Mouse (Mus musculus) adrenal gland, adult 18-20 months (tissue): ENCODE data around the gene H60b. TPM values are rescaled to one million over a fixed set of nuclear protein-coding genes. Genes with fewer than 3 reads are reported as not detected.
"Not testable (repeated sequence)": the region's sequence is repeated elsewhere in the genome, so short reads cannot be mapped to it uniquely, and the experiment has no call there.

Experiments
- DNase-seq, 2 experiments: peaks; one replicate each; pipeline ENCODE4 v3.0.0; 2021 to 2022; ENCODE audit warnings: low spot score in 2 of 2
- long read RNA-seq, 2 experiments: library from polyadenylated mRNA; stranded (forward); transcript quantifications; one replicate each; pipeline ENCODE4 v2.0.0; 2021
- total RNA-seq, 2 experiments: library from RNA; stranded (reverse); gene quantifications; 1 replicate in 1 of 2; 2 replicates in 1 of 2; pipeline ENCODE4 v1.2.3; 2021

Gene H60b
- under 1 TPM in 1 of 2 experiments, not detected in 1; 0.36 TPM for total RNA-seq
- long read RNA-seq, experiment 1, result 0 reads
- long read RNA-seq, experiment 2, result 0 reads

GRCm38 (mm10) chr10:22158310-22158999 lies at the start of gene H60b, which contains the start of gene Raet1e:
TSS of gene H60b (plus strand) at chr10:22158586.
TSS of gene Raet1e (plus strand) at chr10:22158569.
- DNase-seq, result peak; percentile 44 to 61

DNA sequence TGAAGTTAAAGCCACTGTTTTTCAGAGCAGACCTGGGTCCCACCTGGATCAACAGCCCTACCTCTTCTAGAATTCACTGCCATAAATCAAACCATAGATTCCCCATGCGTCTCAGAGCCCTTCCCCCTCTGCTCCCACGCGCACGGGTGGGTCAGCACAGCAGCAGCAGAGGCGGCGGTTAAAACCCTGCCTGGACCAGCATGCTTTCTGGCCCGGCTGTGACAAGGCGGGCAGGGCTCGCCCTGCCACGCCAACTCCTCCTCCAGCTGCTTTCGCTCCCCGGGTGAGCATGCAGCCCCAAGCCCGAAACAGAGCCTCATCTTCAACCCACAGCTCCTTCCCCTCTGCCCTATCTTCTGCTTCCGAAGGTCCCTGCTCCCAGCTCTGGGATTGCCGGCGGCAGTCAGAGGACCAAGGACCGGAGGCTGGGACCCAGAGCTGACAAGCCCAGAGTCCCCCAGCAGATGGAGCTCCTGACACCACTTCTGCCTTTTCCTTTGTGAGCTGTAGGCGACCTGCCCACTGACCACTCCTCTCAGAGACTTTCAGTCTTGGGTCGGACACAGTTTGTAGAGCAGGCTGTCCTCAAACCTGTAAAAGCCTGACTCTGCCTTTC lies 17.6 kb upstream of the H60b start:
- peak; percentile 74 to 76 for DNase-seq

- DNase-seq, result peak in 1 of 2 experiments; percentile 21
These were observed 16.2 kb upstream of the H60b start for GRCm38 (mm10) chr10:22142194-22142593.

GRCm38 (mm10) chr10:22142926-22143325 lies 15.5 kb upstream of the H60b start:
- no peak for DNase-seq

DNA sequence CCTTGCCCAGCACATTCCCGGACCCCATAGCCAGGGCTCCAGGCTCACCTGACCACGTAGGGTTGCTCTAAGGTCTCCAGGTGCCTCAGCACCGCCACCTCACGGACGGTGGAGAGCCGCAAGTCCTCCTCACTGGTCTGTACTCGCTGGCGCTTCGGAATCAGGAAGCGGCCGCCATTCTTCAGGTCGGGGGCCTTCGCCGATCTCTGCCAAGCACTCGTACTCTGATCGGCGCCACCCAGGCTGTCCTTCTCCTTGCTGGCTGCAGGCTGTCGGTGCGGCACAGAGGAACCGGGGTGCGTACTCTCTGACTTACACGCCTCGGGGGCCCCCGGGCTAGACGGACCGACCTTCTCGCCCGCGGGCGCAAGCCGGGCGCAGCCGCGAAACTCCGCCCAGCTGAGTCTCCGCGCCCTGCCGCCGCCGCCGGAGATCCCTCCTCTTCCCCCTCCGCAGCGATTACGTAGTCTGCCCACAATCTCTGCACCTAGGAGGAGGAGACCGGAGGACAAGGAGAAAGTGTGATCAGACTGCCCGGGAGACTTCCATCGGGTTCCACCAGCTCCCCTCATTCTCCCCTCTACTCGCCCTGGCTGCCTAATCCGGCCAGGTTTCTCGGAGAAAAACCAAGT lies 9.8 kb upstream of the H60b start:
- DNase-seq, result peak; percentile 75 to 86

GRCm38 (mm10) chr10:22149073-22149690 lies 9.2 kb upstream of the H60b start, which contains the start of gene E030030I06Rik:
TSS of gene E030030I06Rik (minus strand) at chr10:22149270.
- peak; percentile 34 for DNase-seq

GRCm38 (mm10) chr10:22149691-22150465 lies 8.5 kb upstream of the H60b start:
- DNase-seq, result peak in 1 of 2 experiments; percentile 19

GRCm38 (mm10) chr10:22150593-22150992 lies 7.8 kb upstream of the H60b start:
- peak in 1 of 2 experiments; percentile 11 for DNase-seq

DNA sequence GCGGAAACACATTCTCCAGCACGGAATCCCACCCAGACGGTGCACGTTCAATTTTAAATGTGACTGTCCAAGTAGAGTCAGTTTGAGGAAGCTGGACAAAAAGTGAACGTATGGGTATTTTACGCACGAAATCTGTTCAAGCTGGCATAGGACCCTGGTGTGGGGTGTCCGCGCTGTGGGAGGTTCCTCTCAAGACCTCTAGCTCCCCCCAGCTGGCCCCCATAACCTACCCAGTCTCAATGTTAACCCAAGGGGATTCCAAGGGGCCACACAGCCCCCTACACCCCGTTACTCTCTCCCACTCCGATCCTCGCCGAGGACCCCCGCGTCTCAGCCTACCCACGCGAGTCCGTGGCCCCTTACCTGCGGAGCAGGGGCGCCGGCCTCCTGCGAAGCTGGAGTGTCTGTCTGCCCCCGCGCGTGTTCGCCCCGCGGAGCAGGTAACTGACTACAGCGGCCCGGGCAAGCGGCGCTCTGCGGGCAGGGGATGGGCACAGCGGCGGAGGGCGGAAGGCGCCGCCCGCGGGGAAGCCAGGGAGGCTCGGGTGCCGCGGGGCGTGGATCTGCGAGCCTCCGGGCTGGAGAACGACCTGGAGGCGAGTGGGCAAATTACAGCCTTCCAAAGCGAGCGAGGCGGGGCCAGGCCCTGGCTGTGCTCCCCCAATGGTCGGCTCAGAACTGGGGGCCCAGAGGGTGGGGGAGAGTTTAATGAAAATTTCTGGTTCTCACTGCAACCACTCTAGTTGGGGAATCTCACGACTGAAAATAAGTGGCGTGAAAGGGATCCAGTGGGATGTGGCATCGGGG lies 7.1 kb upstream of the H60b start:
- DNase-seq, result peak in 1 of 2 experiments; percentile 10

GRCm38 (mm10) chr10:22151863-22152640 lies 6.3 kb upstream of the H60b start:
- DNase-seq, result not testable (repeated sequence)

DNA sequence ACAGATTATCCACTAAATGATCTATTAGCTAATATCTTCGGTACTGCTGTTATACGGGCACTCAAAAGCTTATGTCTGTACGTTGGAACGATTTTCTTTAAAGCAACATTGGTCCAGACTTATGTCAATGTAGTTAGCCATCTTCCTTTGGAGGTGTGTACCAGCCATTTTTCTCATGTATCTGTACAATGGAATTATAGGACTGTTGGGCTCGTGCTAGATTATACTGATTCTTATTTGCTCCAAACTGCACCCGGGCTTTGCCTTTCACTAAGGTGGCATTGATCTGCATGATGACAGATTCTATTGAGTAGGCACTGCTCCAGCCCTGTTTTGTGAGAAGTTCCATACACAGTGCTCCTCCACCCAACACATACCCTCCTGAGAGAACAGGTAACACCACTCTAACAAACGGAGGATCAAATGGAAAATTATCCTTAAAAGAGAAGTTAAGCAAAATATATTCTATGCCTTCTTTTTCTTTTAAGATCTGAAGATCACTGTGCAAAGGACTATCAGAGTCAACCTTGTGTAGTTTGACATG lies 5.2 kb upstream of the H60b start:
- DNase-seq, result not testable (repeated sequence)

- not testable (repeated sequence) for DNase-seq
These were observed 4.3 kb upstream of the H60b start for GRCm38 (mm10) chr10:22154127-22154526.

GRCm38 (mm10) chr10:22154871-22155799 lies 3.3 kb upstream of the H60b start:
- DNase-seq, result no peak

GRCm38 (mm10) chr10:22159131-22159561 lies 760 bp downstream of the H60b start:
- no peak for DNase-seq

- no peak for DNase-seq
These were observed 1.3 kb downstream of the H60b start for GRCm38 (mm10) chr10:22159581-22160140.

DNA sequence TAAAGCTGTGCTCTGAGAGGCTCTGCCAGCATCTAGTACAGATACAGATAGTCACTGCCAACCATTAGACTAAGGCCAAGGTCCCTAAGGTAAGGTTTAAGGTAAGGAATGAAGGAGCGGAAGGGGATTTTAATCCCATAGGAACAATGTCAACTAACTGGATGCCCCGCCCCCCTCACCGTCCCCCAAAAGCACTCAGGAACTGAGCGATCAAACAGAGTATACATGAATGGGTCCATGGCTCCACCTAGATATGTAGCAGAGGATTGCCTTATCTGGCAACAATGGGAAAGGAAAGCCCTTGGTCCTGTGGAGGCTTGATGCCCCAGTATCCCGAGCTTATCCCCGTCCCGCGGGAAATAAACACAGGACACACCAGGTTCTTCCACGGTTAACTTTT lies 4.9 kb downstream of the H60b start:
- DNase-seq, result not testable (repeated sequence)
